Mouse (Mus musculus) inflammation-experienced regulatory T-cells, adult 16 weeks (primary cell): ENCODE measurements around the gene Muc16. TPM values are rescaled to one million over a fixed set of nuclear protein-coding genes. Genes with fewer than 3 reads are reported as not detected.

Source experiments
- polyA plus RNA-seq: library from polyadenylated mRNA; unstranded; fragments of 100-300 nt; shearing (Covaris generic); gene quantifications from one replicate; pipeline ENCODE4 v1.2.1, GENCODE M21; 2017

Gene Muc16
- polyA plus RNA-seq: 1.1 TPM

GRCm38 (mm10) chr9:18674480-18675154, at the start of gene Muc16:
Muc16 (minus strand) TSS chr9:18674530.

GRCm38 (mm10) chr9:18478168-18478567, 196.2 kb downstream of the Muc16 start, which contains the start of the genes Zfp558 and Mbd3l1:
Zfp558 (minus strand) TSS chr9:18478268.
Mbd3l1 (plus strand) TSS chr9:18478359.

Other genes starting within 250 kb of the Muc16 start
- not detected for gene Mbd3l2, start 243.9 kb downstream of the Muc16 start, polyA plus RNA-seq
- 3.2 TPM for gene Zfp558, start 196.3 kb downstream of the Muc16 start, polyA plus RNA-seq
- gene Mbd3l1, start 196.2 kb downstream of the Muc16 start, polyA plus RNA-seq: not detected
- gene Olfr24, start 89.5 kb upstream of the Muc16 start, polyA plus RNA-seq: not detected
- gene Olfr828, start 145.0 kb upstream of the Muc16 start, polyA plus RNA-seq: not detected
- not detected for gene Olfr829, start 180.4 kb upstream of the Muc16 start, polyA plus RNA-seq
- not detected for gene Olfr830, start 200.2 kb upstream of the Muc16 start, polyA plus RNA-seq